Mouse (Mus musculus) T-helper 17 cell (primary cell): ENCODE measurements around the gene Arf6.
"Not testable (repeated sequence)": the region's sequence is repeated elsewhere in the genome, so short reads cannot be mapped to it uniquely, and the experiment has no call there.

Experiments used
- in situ Hi-C, 2 experiments: fragments of 300-600 bp; cut with MboI, MseI; formaldehyde crosslinking; loops; 1 replicate in 1 of 2; 2 replicates in 1 of 2; pipeline ENCODE4 v1.15.1; 2025; ENCODE audit warnings: high pct_unique_total_duplicates in 2 of 2

The Arf6 gene

DNA sequence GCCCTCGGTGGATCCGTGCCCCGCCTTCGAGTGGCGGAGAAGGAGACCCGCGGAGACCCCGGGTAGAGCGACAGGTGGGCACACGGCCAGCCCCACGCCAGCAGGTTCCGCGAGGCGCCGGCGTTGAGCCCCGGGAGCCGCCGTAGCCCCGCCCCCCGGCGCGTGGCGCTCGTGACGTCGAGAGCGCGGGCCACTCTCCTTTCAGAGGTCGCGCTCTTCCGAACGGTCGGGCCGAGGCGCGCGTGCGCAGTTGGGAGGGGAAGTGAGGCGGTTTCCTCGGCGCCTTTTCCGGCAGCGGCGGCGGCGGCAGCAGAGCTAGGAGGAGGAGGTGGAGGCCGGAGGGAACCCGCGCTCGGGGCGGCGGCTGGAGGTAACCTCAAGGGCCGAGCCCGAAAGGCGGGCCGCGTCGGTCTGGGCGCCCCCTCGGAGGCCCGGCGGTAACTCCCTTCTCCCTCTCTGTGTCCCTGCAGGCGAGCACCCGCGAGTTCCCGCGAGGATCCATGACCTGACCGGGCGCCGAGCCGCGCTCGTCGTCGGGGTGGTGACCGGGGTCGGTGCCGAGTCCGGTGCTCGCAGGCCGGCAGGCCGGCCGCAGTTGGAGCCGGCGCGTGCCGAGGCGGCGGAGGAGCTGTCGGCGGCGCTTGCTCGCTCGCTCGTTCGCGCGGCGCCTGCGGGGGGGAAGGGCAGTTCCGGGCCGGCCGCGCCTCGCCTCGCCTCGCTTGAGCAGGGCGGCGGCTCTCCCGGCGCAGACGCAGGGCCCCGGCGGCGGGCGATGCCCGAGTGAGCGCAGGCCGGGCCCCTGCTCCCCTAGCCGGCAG, at the start of gene Arf6, which contains the start of gene Gm9887:
Gene Arf6, plus strand, starts transcription at position 297 of the 818 bp plus-strand sequence.
Gene Gm9887, minus strand, starts transcription at position 605 of the 818 bp plus-strand sequence.
- in situ Hi-C loops = loop anchor here (5.0 kb wide), 2 partner anchors 85 to 145 kb away; no protein-coding TSS in a partner anchor

DNA sequence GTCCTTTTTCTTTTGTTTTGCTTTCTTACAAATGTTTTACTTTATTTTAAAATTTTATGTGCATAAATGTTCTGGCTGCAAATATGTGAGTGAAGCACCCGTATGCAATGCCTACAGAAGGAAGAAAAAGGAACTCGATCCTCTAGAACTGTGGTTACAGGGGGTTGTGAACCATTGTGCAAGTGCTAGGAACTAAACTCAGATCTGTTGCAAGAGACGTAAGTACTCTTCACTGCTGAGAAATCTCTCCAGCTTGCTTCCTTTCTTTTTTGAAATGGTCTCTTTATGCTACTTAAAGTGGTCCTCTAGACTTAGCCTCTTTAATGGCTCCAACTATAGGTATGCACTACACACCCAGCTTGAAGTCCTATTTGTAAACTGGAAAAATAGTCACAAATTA, 40.8 kb upstream of the Arf6 start:
- in situ Hi-C loops = loop anchor here in 1 of 2 experiments (10.0 kb wide), 2 partner anchors 364 to 1654 kb away; no protein-coding TSS in a partner anchor

DNA sequence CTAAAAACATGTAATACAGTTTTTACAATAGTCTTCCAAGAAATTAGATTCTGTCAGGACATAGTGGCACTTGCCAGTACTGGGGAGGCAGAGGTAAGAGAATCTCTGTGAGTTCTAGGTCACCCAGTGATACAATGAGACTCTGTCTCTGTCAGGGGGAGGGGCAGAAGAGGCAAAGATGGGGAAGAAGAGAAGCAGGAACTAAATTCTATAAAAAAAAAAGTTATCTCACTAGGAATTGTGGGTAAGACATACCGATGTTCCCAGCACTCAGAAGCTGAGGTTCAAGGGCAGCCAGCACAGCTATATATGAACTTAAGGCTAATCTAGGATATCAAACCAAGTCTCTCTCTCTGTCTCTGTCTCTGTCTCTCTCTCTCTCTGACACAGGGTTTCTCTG, 39.8 kb upstream of the Arf6 start:
- in situ Hi-C loops = loop anchor here in 1 of 2 experiments (10.0 kb wide), 2 partner anchors 363 to 1653 kb away; no protein-coding TSS in a partner anchor

DNA sequence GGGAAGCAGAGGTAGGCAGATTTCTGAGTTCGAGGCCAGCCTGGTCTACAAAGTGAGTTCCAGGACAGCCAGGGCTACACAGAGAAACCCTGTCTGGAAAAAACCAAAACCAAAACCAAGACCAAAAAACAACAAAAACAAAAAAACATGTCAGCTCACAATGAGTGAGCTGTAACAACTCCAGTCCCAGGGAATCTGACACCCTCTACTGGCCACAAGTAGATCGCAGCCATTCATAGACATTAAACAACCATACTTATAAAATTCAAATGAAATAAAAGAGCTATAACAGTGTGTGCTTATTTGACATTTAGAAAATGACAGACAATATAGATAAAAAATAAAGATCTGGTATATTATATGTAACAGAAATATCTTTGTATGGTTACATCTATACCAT, 38.4 kb upstream of the Arf6 start:
- in situ Hi-C loops = loop anchor here in 1 of 2 experiments (10.0 kb wide), 2 partner anchors 361 to 1651 kb away; no protein-coding TSS in a partner anchor

DNA sequence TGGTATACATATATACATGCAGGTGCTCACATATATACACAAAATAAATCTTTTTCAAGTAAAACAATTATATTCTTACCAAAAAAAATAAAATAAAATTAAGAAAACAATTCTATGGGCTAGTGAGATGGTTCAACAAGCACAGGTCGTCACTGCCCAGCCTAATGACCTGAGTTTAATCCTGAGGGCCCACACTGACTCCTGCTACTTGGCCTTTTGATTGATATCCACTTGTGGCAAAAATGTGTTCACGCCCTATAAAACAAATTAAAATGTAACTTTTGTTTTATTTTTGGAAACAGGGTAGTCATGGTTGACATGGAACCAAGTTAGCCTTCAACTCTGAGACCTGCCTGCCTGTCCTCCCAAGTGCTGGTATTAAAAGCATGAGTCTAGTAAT, 22.0 kb upstream of the Arf6 start:
- in situ Hi-C loops = no loop called here

DNA sequence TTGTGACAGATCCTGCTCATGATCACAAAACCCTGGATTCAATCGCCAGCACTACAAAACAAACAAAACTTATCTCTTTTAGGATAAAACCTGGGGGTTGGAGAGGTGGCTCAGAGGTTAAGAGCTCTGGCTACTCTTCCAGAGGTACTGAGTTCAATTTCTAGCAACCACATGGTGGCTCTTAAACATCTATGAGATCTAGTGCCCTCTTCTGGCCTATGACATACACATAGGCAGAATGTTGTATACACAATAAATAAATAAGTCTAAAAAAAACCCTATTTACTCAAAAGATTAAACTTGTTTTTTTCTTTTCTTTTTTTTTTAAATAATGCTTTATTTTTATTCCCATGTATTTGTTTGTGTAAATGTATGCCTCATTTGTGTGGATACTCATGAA, 20.3 kb upstream of the Arf6 start:
- in situ Hi-C loops = no loop called here

DNA sequence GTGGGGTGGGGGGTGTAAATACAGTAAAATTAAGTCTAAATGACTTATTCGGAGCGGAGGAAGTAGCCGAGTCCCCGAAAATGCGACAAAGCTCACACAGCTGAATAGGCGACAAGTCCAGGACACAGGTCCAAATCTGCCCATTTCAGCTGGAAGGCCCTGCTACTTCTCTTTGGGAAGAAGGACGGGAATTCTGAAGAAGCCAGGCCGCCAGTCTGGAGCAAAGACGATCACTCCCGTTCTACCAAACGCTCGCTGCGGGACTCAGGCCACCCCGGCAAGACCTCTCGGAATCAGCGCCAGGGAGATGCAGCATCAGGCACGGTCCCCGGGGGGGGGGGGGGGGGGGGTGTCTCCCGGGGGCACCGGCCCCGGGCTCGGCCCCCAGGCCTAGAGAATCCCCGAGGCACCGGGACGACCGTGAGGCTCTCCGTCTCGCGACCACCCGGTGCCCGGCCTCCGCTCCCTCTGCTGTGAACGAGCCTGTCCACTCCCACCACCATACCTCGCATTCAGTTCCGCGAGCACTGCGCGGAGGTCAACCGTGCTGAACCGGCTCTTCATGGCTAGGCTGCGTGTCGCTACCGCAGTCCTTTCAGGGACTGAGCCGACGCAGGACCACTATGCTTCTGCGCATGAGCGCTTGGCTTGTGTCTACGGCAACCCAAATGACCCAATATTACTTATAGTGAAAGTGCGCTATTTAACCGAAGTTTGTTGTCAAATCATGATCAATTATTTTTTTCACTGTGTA, 15.2 kb upstream of the Arf6 start, which contains the start of gene Nemf:
Gene Nemf, minus strand, starts transcription at position 620 of the 754 bp plus-strand sequence.
- in situ Hi-C loops = loop anchor here (5.0 kb wide), 1 partner anchor 221 kb away; no protein-coding TSS in a partner anchor

DNA sequence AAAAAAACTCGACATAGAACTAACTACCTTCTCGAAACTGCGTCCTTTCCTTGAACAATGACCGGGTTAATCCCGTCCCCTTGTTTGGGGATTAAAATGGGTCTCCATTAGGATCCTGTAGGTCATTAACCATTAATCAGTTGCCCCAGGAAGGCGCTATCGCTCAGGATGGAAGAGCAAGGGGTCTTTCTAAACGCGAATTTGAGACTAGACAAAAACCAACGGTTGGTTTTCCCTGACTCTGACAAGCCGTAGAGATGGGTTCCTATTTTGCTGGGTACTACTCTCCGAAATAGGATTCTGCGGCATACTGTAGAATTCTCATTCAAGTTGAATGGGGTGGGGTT, 14.7 kb upstream of the Arf6 start:
- in situ Hi-C loops = loop anchor here (5.0 kb wide), 1 partner anchor 220 kb away; no protein-coding TSS in a partner anchor

DNA sequence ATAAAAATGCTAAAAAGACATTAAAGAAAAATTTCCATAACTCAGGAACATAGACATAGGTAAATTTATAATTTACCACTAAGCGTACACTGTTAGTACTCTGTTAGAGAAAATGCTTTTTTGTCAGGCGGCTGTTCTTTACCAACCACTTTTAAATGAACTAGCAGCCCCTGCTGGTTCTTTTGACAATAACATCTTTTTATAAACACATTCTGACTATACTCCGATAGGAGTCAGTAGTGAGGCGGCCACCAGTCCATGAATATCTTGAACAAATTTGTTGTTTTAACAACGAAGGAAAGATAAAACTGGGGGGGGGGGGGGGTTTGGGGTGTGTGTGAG, 11.3 kb upstream of the Arf6 start:
- in situ Hi-C loops = no loop called here

DNA sequence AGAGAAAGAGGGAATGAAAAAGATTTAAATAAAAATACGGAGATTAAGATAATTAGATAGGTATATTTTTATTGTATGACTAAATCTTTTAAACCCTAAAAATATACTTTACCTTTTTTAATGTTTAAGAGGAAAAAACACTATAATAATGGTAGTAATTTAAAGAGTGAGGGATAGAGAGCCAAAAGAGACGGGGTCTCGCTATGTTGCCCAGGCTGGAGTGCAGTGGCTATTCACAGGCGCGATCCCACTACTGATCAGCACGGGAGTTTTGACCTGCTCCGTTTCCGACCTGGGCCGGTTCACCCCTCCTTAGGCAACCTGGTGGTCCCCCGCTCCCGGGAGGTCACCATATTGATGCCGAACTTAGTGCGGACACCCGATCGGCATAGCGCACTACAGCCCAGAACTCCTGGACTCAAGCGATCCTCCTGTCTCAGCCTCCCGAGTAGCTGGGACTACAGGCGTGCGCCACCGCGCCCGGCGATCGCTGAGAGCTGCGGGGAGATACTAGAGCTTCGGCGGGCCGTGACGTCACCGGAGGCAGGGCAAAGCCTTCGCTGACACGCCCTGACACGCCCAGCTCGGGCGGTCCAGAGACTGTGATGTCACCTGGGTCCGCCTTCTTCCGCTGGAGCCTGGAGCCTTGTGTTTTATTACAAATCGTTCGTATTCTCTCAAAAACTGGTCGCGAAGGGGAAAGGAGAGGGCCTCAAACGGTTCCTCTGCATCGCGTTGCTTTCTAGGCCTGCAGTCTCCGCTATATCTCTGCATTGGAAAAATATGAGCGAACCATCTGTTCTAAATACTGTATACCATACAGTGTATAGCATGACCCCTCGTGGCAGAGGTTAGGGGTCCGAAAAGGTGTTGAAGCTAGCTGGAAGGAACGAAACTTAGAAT, 10.7 kb upstream of the Arf6 start:
- in situ Hi-C loops = not testable (repeated sequence)

DNA sequence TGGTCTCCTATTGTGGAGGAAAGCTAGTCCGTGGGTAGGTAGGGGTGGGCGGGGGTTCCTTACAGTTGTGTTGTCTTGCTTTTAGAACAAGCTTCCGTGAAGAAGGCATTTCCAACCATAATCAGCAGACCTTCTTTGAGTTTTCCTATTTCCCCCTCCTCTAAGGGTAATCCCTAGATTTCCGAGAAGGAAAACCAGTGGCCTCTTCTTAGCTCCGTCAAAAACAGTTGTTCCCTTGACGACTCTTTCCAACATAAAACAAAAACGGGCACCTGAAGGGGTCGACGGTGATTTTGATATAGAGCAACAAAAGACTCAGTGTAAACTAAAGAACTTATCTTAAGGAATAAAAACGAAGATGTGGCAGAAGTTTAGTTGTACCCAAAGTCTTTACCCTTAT, 10.0 kb upstream of the Arf6 start:
- in situ Hi-C loops = no loop called here

DNA sequence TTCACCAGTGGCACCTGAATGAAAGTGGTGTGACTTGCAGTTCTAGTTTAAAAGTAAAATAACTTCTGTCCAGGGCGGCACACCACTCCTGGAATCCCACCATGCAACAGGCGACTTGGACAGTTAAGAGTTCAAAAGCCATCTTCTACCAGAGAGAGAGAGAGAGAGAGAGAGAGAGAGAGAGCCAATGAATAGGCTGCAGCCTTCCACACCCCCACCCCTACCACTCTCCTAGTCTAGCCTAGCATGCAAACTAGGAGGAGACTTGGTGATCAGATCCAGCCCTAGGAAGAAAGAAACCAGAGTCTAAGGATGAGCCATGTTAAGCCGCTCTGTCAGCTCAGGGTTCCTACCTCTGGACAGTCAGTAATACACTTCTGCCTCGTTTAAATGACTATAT, 9.6 kb upstream of the Arf6 start:
- in situ Hi-C loops = no loop called here

DNA sequence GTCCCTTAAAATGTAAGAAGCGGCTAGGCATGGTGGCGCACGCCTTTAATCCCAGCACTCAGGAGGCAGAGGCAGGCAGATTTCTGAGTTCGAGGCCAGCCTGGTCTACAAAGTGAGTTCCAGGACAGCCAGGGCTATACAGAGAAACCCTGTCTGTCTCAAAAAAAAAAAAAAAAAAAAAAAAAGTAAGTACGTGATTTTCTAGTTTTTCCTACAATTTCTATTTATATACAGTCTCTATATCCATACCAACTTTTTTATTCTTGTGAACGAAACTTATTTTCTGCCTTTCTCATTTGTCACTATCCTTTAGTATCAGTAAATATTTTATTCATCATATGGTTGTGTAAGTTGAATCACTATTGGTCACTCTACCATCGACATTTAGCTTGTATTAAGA, 8.8 kb upstream of the Arf6 start:
- in situ Hi-C loops = not testable (repeated sequence)

DNA sequence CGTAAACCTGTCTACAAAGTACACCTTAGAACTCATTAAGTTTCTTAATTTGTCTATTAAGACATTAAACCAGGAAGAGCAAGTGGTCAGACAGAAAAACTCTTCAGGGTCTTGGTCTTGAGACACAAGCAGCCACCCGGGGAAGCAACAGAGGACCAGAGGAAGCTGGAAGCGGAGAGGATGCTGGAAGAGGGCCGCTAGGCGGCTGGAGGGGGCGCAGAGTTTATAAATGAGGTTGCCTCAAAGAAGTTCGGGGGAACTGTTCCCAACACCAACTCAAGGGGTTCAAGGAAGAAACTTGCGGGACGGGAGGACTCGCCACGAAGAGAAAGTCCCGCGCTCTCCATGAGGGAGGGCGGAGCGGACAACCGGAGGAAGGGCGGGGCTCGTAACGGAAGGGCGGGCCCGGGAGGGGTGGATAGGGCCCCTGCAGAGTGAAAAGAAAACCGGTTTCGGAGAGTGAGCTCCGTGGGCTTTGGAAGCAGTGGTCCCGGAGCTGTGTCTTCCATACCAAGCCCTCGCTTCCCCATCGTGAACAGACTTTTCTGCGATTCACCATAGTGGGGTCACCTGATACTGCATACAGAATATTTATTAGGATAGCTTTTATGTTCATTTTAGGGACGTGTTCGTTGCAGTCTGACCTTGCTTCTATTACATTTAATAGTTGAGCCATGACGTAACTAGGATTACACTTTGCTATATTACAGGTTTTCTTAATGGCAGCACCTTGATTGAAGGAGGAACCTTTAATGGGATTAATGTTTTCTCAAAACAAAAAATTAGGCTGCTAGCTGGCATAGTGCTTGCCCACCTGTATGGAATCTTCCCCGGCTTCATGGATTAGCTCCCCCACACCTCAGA, 7.8 kb upstream of the Arf6 start:
- in situ Hi-C loops = no loop called here

DNA sequence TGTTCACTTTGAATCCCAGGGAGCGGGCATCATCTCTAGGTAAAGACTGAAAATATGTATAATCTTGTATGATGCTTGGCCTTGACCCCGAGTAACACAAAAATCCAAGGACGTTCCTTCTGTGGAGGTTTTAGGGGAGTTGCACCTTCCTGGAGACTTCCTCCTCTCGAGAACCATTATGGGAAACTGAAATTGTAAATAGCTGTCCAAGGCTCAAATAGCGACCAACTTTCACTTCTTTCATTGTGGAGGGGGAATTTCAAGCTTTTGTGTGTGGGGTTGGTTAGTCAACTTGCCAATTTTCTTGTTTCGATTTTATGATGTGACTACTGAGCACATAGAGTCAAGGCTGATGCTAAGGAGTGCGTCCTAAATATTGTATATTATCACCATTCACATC, 6.2 kb upstream of the Arf6 start:
- in situ Hi-C loops = loop anchor here in 1 of 2 experiments (5.0 kb wide), 1 partner anchor 317 kb away; the partner anchor contains the start of gene Sos2

DNA sequence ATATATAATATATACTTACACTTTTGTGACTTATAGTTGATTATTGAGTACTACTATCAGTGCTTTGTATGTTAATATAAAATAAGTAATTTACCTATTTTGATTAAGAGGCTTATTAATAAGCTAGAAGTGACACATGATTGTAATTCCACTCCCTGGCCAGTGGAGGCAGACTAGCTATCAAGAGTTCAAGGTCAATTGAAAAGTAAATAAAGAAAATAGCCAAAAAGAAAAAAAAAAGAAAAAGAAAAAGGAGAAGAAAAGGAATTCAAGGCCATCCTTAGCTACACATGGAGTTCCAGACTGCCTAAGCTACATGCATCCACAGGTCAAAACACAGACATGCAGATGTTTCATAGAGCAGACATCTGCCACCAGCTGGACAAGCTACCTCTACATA, 5.5 kb upstream of the Arf6 start:
- in situ Hi-C loops = loop anchor here in 1 of 2 experiments (5.0 kb wide), 1 partner anchor 316 kb away; the partner anchor contains the start of gene Sos2

DNA sequence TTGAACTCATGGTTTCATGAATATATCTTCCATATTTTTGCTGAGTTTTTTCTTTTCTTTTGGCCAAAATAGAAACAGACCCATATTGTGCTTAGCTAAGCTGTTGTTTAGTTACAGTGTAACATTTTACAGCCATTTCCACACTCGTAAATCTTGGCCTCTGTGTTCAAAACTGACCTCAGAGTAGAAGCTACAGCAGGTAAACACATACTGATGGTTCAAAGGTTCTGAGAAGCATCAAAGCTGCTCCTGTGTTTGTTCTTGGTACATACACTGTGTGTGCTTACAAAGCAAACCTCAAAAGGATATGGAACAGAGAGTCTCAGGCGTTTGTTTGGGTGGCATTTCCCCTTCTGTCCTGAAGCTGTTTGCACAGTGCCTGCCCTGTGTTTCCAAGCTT, 4.4 kb upstream of the Arf6 start:
- in situ Hi-C loops = loop anchor here in 1 of 2 experiments (5.0 kb wide), 1 partner anchor 315 kb away; the partner anchor contains the start of gene Sos2

DNA sequence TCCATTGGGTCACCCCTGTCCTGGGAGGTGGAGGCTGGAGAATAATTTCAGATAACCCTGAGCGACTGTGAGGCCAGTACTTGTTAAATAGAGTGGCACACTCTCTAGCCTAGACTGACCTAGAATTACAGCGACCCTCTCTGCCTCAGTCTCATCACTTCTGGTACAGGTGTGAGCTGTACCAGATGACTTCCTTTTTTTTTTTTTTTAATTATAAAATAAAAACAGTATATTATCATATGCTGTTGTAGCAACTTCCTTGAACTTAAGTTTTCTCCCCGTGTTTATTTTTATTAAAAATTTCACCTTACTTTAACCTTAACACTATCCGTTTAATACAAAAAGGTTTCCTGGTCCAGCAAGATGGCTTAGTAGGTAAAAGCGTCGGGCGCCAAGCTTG, 1.0 kb upstream of the Arf6 start:
- in situ Hi-C loops = loop anchor here (5.0 kb wide), 2 partner anchors 86 to 146 kb away; no protein-coding TSS in a partner anchor

DNA sequence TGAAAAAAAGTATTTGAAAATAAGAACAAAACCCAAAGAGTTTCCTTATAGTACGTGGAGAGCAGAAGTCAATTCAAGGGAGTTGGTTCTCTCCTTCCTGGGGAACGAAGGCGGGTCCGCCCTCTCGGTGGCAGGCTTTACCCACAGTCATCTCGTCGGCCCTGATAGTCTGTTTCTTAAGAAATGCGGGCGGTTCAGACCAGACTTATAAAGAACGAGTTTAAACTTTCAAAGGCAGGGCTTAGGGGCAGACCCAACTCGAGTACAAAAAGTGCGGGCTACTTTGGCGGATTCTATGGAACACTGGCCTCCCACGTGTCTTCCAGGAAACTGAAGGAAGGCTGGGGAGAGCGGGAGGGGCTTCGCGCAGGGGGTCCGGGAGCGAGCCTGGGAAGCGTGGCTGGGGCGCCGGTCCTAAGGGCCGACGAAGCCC, 513 bp upstream of the Arf6 start:
- in situ Hi-C loops = loop anchor here (5.0 kb wide), 2 partner anchors 86 to 146 kb away; no protein-coding TSS in a partner anchor
